Mouse (Mus musculus) left cerebral cortex, adult 2 months (tissue): ENCODE data around the gene Cct8. TPM values are rescaled to one million over a fixed set of nuclear protein-coding genes. Genes with fewer than 3 reads are reported as not detected.

Source experiments
- DNase-seq, 2 experiments: peaks; one replicate each; pipeline ENCODE4 v3.0.0; 2021 to 2022; ENCODE audit warnings: low spot score in 2 of 2, mixed read lengths in 1 of 2; ENCODE audit errors: extremely low spot score in 1 of 2
- H3K27ac ChIP-seq: fragments of 200-600 bp; 2 replicates; pipeline ENCODE4 v1.8.1; 2022
- H3K4me3 ChIP-seq: fragments of 200-600 bp; 2 replicates; pipeline ENCODE4 v1.8.1; 2022
- CTCF ChIP-seq: fragments of 200-600 bp; IDR thresholded peaks from 2 replicates; pipeline ENCODE4 v1.8.1; 2022; ENCODE audit warnings: antibody characterized with exemption, mild to moderate bottlenecking, moderate library complexity
- intact Hi-C: fragments of 180-260 bp; cut with DNase I; formaldehyde crosslinking; loops from one replicate; pipeline ENCODE4 v1.15.1; 2025
- total RNA-seq, 2 experiments: library from RNA; stranded (reverse); gene quantifications; 2 replicates each; pipeline ENCODE4 v1.2.3; 2021

The Cct8 gene
- total RNA-seq, 2 experiments from 2014 or later: 145 to 188 TPM

DNA sequence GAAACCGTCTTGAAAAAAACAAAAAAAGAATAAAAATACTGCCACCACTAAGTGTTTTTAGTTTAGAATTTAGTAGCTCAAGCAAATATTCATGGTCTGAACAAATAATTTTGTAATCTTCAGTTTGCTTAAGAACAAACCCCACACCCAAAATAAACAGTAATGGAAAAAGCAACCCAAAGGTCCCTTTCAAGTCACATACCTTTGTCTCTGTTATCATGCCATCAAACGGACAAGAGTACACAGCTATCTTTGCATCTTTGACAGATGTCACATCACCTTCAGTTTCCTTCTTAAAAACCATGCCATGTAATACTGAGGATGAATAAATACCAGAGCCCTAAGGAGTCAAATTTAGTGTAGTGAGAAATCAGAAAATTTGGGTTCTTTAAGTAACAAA lies 7.1 kb downstream of the Cct8 start:
- intact Hi-C loops: no loop called here
- H3K4me3 ChIP-seq: no peak overlapping the region
- DNase-seq: no peak
- no peak overlapping the region for H3K27ac ChIP-seq
- TF ChIP-seq CTCF: no peak

- Histone ChIP-seq H3K27ac (no peak overlapping the region), H3K4me3 (no peak overlapping the region)
- TF ChIP-seq CTCF: no peak
- DNase-seq: no peak
- intact Hi-C loops: no loop called here
Observed at GRCm38 (mm10) chr16:87486739-87487138, 8.9 kb downstream of the Cct8 start.

- no peak for TF ChIP-seq CTCF
- H3K4me3 ChIP-seq: no peak overlapping the region
- DNase-seq: no peak
- intact Hi-C loops: loop anchor here (5.0 kb wide), 1 partner anchor 62 kb away; no protein-coding TSS in a partner anchor
- no peak overlapping the region for H3K27ac ChIP-seq
Observed at GRCm38 (mm10) chr16:87484367-87484766, 11.3 kb downstream of the Cct8 start.

- no peak overlapping the region for H3K27ac ChIP-seq
- no peak overlapping the region for H3K4me3 ChIP-seq
- no peak for DNase-seq
- TF ChIP-seq CTCF: no peak
- intact Hi-C loops: no loop called here
Observed at GRCm38 (mm10) chr16:87470579-87470978, 25.1 kb downstream of the Cct8 start.

- no peak for DNase-seq
- intact Hi-C loops: no loop called here
- TF ChIP-seq CTCF: peak; percentile 3; the same call in 1 of the 2 replicates
- H3K27ac ChIP-seq: no peak overlapping the region
- H3K4me3 ChIP-seq: no peak overlapping the region
Observed at GRCm38 (mm10) chr16:87458752-87459151, 36.9 kb downstream of the Cct8 start.

- intact Hi-C loops: no loop called here
- no peak for DNase-seq
- H3K4me3 ChIP-seq: peak overlapping the region; percentile 92
Observed at GRCm38 (mm10) chr16:87455180-87455611, 40.5 kb downstream of the Cct8 start.

DNA sequence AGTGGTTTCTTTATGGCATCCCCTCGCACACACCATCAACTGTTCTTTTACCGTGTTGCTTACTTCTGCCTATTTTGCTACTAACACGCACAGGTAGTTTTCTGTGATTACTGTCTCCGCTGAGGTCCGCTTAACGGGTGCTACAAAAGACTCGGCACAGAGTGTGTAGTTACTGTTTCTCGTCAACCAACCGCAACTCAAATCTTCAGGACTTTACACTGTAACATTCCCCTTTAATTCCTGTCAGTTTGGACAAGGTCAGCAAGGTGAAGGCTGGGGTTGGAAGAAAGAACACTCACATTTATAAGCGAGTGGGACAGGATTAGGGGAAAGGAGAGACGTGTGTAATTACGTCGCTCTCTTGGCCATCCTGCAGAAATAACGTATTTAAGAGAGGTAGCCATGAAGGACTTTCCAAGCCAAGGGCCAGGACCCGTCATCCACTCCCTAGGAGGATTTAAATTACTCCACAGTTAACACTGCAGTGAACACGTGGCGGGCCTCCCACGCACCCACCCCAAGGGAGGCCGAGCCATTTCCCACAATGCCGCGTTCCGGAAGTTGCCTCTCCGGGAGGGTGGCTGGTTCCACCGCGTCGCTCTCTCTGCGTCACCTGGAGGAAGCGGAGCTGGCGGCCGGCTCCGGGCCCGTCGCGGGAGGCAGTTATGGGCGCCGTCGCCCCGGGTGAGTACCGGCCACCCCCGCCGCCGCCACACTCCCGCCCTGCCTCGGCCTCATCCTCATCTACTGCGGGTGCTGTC lies 41.1 kb downstream of the Cct8 start, which contains the start of gene Usp16:
Gene Usp16, plus strand, starts transcription at position 285 of the 761 bp plus-strand sequence.
- DNase-seq: peak; percentile 95 to 98
- intact Hi-C loops: loop anchor here (1.0 kb wide), 3 partner anchors 13 to 41 kb away; partner anchors contain the start of genes Cct8 and Ltn1
- Histone ChIP-seq H3K4me3 (peak within 1 kb of the TSS; percentile 92), H3K27ac (peak within 1 kb of the TSS; percentile 91)
- no peak for TF ChIP-seq CTCF

More at GRCm38 (mm10) chr16:87455180-87455611, 40.5 kb downstream of the Cct8 start:
- no peak for TF ChIP-seq CTCF
- H3K27ac ChIP-seq: peak overlapping the region; percentile 91

- Histone ChIP-seq H3K4me3 (no peak overlapping the region), H3K27ac (no peak overlapping the region)
- no peak for DNase-seq
- TF ChIP-seq CTCF: no peak
- intact Hi-C loops: no loop called here
Observed at GRCm38 (mm10) chr16:87453226-87453625, 42.4 kb downstream of the Cct8 start.

DNA sequence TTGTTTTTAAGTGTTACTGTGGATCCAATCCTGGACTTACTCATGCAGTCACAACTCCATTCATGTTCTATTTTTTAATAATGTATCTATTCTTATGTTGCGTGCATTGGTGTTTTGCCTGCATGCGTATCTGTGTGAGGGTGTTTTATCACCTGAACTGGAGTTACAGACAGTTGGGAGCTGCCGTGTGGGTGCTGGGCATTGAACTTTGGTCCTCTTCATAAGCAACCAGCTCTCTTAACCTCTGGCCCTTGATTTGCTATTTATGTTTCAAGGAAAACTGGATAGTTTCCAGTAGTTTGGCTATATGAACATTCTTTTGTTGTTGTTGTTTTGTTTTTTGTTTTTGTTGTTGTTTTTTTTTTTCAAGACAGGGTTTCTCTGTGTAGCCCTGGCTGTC lies 50.1 kb downstream of the Cct8 start:
- Histone ChIP-seq H3K27ac (no peak overlapping the region), H3K4me3 (no peak overlapping the region)
- intact Hi-C loops: no loop called here
- DNase-seq: no peak
- no peak for TF ChIP-seq CTCF

GRCm38 (mm10) chr16:87445110-87445509 lies 50.6 kb downstream of the Cct8 start:
- intact Hi-C loops: no loop called here
- no peak for DNase-seq
- no peak overlapping the region for H3K27ac ChIP-seq
- H3K4me3 ChIP-seq: no peak overlapping the region
- TF ChIP-seq CTCF: no peak

GRCm38 (mm10) chr16:87444071-87444470 lies 51.6 kb downstream of the Cct8 start:
- no peak for TF ChIP-seq CTCF
- H3K4me3 ChIP-seq: no peak overlapping the region
- intact Hi-C loops: no loop called here
- DNase-seq: no peak
- H3K27ac ChIP-seq: no peak overlapping the region

DNA sequence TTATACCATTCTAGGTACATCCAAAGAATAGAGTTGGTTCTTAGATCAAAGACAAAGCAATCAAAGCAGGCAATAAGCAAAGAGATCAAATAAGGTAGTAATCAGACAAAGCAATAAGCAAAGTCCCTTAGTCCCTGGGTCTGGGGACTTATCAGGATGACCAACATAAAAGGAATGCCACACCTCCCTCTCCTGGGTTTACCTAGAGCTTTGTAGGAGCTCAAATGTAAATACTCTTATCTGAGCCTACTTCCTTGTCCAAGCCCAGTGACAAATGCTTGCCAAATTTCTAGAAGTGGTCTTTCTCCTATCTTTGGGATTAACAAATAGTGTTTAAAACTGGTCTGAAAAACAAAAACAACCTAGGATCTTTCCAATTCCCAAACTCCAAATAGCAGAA lies 52.4 kb downstream of the Cct8 start:
- intact Hi-C loops: no loop called here
- no peak overlapping the region for H3K27ac ChIP-seq
- no peak for DNase-seq

GRCm38 (mm10) chr16:87442291-87442690 lies 53.4 kb downstream of the Cct8 start:
- Histone ChIP-seq H3K27ac (no peak overlapping the region), H3K4me3 (no peak overlapping the region)
- TF ChIP-seq CTCF: no peak
- DNase-seq: no peak
- intact Hi-C loops: no loop called here

More for the DNA sequence above, 52.4 kb downstream of the Cct8 start:
- TF ChIP-seq CTCF: no peak
- H3K4me3 ChIP-seq: no peak overlapping the region
